Mouse (Mus musculus) stomach, postnatal 0 days (tissue): ENCODE measurements at regions not wholly inside any gene's neighbourhood (a gene's known extent, or its start where the extent isn't known, plus 50 kb on each side); places are given as distances from the start of the nearest gene placed in this dataset.

Experiments
- CTCF ChIP-seq: IDR thresholded peaks from 2 replicates; pipeline ENCODE4 v1.5.1; 2016; ENCODE audit warnings: antibody characterized with exemption, low read depth, mild to moderate bottlenecking, moderate library complexity
- EP300 ChIP-seq: optimal IDR thresholded peaks from 2 replicates; pipeline ENCODE3; 2016; ENCODE audit warnings: antibody characterized with exemption

- TF ChIP-seq CTCF (no peak), EP300 (no peak)
These were observed 594.9 kb upstream of the Mpdz start for GRCm38 (mm10) chr4:82037473-82037872.
